Mouse (Mus musculus) lung, postnatal 0 days (tissue): ENCODE measurements around the gene Asb13.

Experiments
- CTCF ChIP-seq: IDR thresholded peaks from 2 replicates; pipeline ENCODE4 v1.5.1; 2016; ENCODE audit warnings: antibody characterized with exemption, mild to moderate bottlenecking
- EP300 ChIP-seq: IDR thresholded peaks from 2 replicates; pipeline ENCODE4 v1.6.1; 2016; ENCODE audit warnings: antibody characterized with exemption, mild to moderate bottlenecking, control low read depth

GRCm38 (mm10) chr13:3646566-3646965 lies 12.7 kb downstream of the Asb13 start:
- TF ChIP-seq CTCF (no peak), EP300 (no peak)
